Mouse (Mus musculus): ENCODE measurements around the gene Gm10642. TPM values are rescaled to one million over a fixed set of nuclear protein-coding genes. Genes with fewer than 3 reads are reported as not detected.

Gm10642 gene
- polyA plus RNA-seq, 1 experiment from 2014 or later = 0.45 TPM

- no peaks in the 10 kb centered on the region for H3K27me3 ChIP-seq (ENCODE audit: control insufficient read depth, insufficient read depth, low read length)
- H3K4me2 ChIP-seq (ENCODE audit: low read length) = no peak overlapping the region
- WGBS = 76% methylated on average over 3 of the region's 3 CpGs
- H3K9ac ChIP-seq (ENCODE audit: low read length) = no peak overlapping the region
- H3K4me3 ChIP-seq (ENCODE audit: control insufficient read depth in 1 of 2, insufficient read depth in 1 of 2, low read depth in 1 of 2, low read length in 2 of 2) = no peak overlapping the region
- H3K4me1 ChIP-seq (ENCODE audit: control insufficient read depth in 2 of 2, insufficient read depth in 2 of 2, low read length in 2 of 2) = peaks cover 2 to 44% of the 10 kb centered on the region in 2 experiments; a peak in 3 of 4 replicates
- no peak for ATAC-seq (ENCODE audit: insufficient number of reproducible peaks, insufficient read depth, low FRiP score, low read depth)
- H3K9me3 ChIP-seq (ENCODE audit: control insufficient read depth, low read length) = no peaks in the 10 kb centered on the region
- no peaks in the 10 kb centered on the region for H3K36me3 ChIP-seq (ENCODE audit: control insufficient read depth, insufficient read depth, low read length)
- H3K27ac ChIP-seq (replicated peaks in 1 of 2; ENCODE audit: control insufficient read depth in 1 of 2, insufficient read depth in 1 of 2, low read depth in 2 of 2, low read length in 2 of 2) = no peak overlapping the region
Measured at GRCm38 (mm10) chr9:70689926-70690325, 33.9 kb downstream of the Gm10642 start.

GRCm38 (mm10) chr9:70690579-70690978 lies 34.5 kb downstream of the Gm10642 start:
- H3K4me2 ChIP-seq (ENCODE audit: low read length) = no peak overlapping the region
- no peak for ATAC-seq (ENCODE audit: insufficient number of reproducible peaks, insufficient read depth, low FRiP score, low read depth)
- no peak overlapping the region for H3K4me3 ChIP-seq (ENCODE audit: control insufficient read depth in 1 of 2, insufficient read depth in 1 of 2, low read depth in 1 of 2, low read length in 2 of 2)
- H3K9ac ChIP-seq (ENCODE audit: low read length) = no peak overlapping the region
- peaks cover 2 to 38% of the 10 kb centered on the region in 2 experiments; a peak in 3 of 4 replicates for H3K4me1 ChIP-seq (ENCODE audit: control insufficient read depth in 2 of 2, insufficient read depth in 2 of 2, low read length in 2 of 2)
- no peaks in the 10 kb centered on the region for H3K9me3 ChIP-seq (ENCODE audit: control insufficient read depth, low read length)
- H3K36me3 ChIP-seq (ENCODE audit: control insufficient read depth, insufficient read depth, low read length) = no peaks in the 10 kb centered on the region
- H3K27ac ChIP-seq (replicated peaks in 1 of 2; ENCODE audit: control insufficient read depth in 1 of 2, insufficient read depth in 1 of 2, low read depth in 2 of 2, low read length in 2 of 2) = no peak overlapping the region
- no peaks in the 10 kb centered on the region for H3K27me3 ChIP-seq (ENCODE audit: control insufficient read depth, insufficient read depth, low read length)

GRCm38 (mm10) chr9:70691772-70692693 lies 36.0 kb downstream of the Gm10642 start:
- ATAC-seq (ENCODE audit: insufficient number of reproducible peaks, insufficient read depth, low FRiP score, low read depth) = no peak
- no peak overlapping the region for H3K9ac ChIP-seq (ENCODE audit: low read length)
- no peak overlapping the region for H3K4me2 ChIP-seq (ENCODE audit: low read length)
- H3K27ac ChIP-seq (replicated peaks in 1 of 2; ENCODE audit: control insufficient read depth in 1 of 2, insufficient read depth in 1 of 2, low read depth in 2 of 2, low read length in 2 of 2) = no peak overlapping the region
- H3K4me3 ChIP-seq (ENCODE audit: control insufficient read depth in 1 of 2, insufficient read depth in 1 of 2, low read depth in 1 of 2, low read length in 2 of 2) = no peak overlapping the region
- no peaks in the 10 kb centered on the region for H3K9me3 ChIP-seq (ENCODE audit: control insufficient read depth, low read length)
- 40% methylated on average over 2 of the region's 2 CpGs for WGBS
- H3K36me3 ChIP-seq (ENCODE audit: control insufficient read depth, insufficient read depth, low read length) = no peaks in the 10 kb centered on the region
- peaks cover 2 to 31% of the 10 kb centered on the region in 2 experiments; a peak in 3 of 4 replicates for H3K4me1 ChIP-seq (ENCODE audit: control insufficient read depth in 2 of 2, insufficient read depth in 2 of 2, low read length in 2 of 2)
- no peaks in the 10 kb centered on the region for H3K27me3 ChIP-seq (ENCODE audit: control insufficient read depth, insufficient read depth, low read length)

GRCm38 (mm10) chr9:70695723-70696122 lies 39.7 kb downstream of the Gm10642 start:
- Histone ChIP-seq H3K36me3 (ENCODE audit: control insufficient read depth, insufficient read depth, low read length) (no peaks in the 10 kb centered on the region), H3K27me3 (ENCODE audit: control insufficient read depth, insufficient read depth, low read length) (no peaks in the 10 kb centered on the region), H3K27ac (replicated peaks in 1 of 2; ENCODE audit: control insufficient read depth in 1 of 2, insufficient read depth in 1 of 2, low read depth in 2 of 2, low read length in 2 of 2) (no peak overlapping the region), H3K4me3 (ENCODE audit: control insufficient read depth in 1 of 2, insufficient read depth in 1 of 2, low read depth in 1 of 2, low read length in 2 of 2) (no peak overlapping the region), H3K9me3 (ENCODE audit: control insufficient read depth, low read length) (no peaks in the 10 kb centered on the region), H3K4me2 (ENCODE audit: low read length) (no peak overlapping the region), H3K9ac (ENCODE audit: low read length) (no peak overlapping the region), H3K4me1 (ENCODE audit: control insufficient read depth in 2 of 2, insufficient read depth in 2 of 2, low read length in 2 of 2) (peaks cover 2 to 13% of the 10 kb centered on the region in 2 experiments; a peak in 3 of 4 replicates)
- WGBS = 85% methylated on average over 2 of the region's 2 CpGs
- ATAC-seq (ENCODE audit: insufficient number of reproducible peaks, insufficient read depth, low FRiP score, low read depth) = no peak

GRCm38 (mm10) chr9:70698090-70698489 lies 42.0 kb downstream of the Gm10642 start:
- Histone ChIP-seq H3K36me3 (ENCODE audit: control insufficient read depth, insufficient read depth, low read length) (no peaks in the 10 kb centered on the region), H3K4me3 (ENCODE audit: control insufficient read depth in 1 of 2, insufficient read depth in 1 of 2, low read depth in 1 of 2, low read length in 2 of 2) (no peak overlapping the region), H3K27ac (replicated peaks in 1 of 2; ENCODE audit: control insufficient read depth in 1 of 2, insufficient read depth in 1 of 2, low read depth in 2 of 2, low read length in 2 of 2) (no peak overlapping the region), H3K9me3 (ENCODE audit: control insufficient read depth, low read length) (no peaks in the 10 kb centered on the region), H3K4me2 (ENCODE audit: low read length) (no peak overlapping the region), H3K27me3 (ENCODE audit: control insufficient read depth, insufficient read depth, low read length) (no peaks in the 10 kb centered on the region), H3K4me1 (ENCODE audit: control insufficient read depth in 2 of 2, insufficient read depth in 2 of 2, low read length in 2 of 2) (no peaks in the 10 kb centered on the region), H3K9ac (ENCODE audit: low read length) (no peak overlapping the region)
- 78% methylated on average over 1 of the region's 1 CpGs for WGBS
- ATAC-seq (ENCODE audit: insufficient number of reproducible peaks, insufficient read depth, low FRiP score, low read depth) = no peak

GRCm38 (mm10) chr9:70703597-70704203 lies 47.6 kb downstream of the Gm10642 start:
- Histone ChIP-seq H3K4me3 (ENCODE audit: control insufficient read depth in 1 of 2, insufficient read depth in 1 of 2, low read depth in 1 of 2, low read length in 2 of 2) (no peak overlapping the region), H3K4me2 (ENCODE audit: low read length) (no peak overlapping the region), H3K27ac (replicated peaks in 1 of 2; ENCODE audit: control insufficient read depth in 1 of 2, insufficient read depth in 1 of 2, low read depth in 2 of 2, low read length in 2 of 2) (no peak overlapping the region), H3K9ac (ENCODE audit: low read length) (no peak overlapping the region), H3K36me3 (ENCODE audit: control insufficient read depth, insufficient read depth, low read length) (peaks cover 26% of the 10 kb centered on the region), H3K4me1 (ENCODE audit: control insufficient read depth in 2 of 2, insufficient read depth in 2 of 2, low read length in 2 of 2) (no peaks in the 10 kb centered on the region), H3K27me3 (ENCODE audit: control insufficient read depth, insufficient read depth, low read length) (no peaks in the 10 kb centered on the region), H3K9me3 (ENCODE audit: control insufficient read depth, low read length) (no peaks in the 10 kb centered on the region)
- no peak for ATAC-seq (ENCODE audit: insufficient number of reproducible peaks, insufficient read depth, low FRiP score, low read depth)
- 90% methylated on average over 5 of the region's 5 CpGs for whole genome bisulfite sequencing

- ATAC-seq (ENCODE audit: insufficient number of reproducible peaks, insufficient read depth, low FRiP score, low read depth) = no peak
- WGBS = 94% methylated on average over 1 of the region's 1 CpGs
- no peaks in the 10 kb centered on the region for H3K9me3 ChIP-seq (ENCODE audit: control insufficient read depth, low read length)
- peaks cover 26% of the 10 kb centered on the region for H3K36me3 ChIP-seq (ENCODE audit: control insufficient read depth, insufficient read depth, low read length)
- H3K4me3 ChIP-seq (ENCODE audit: control insufficient read depth in 1 of 2, insufficient read depth in 1 of 2, low read depth in 1 of 2, low read length in 2 of 2) = no peak overlapping the region
- H3K4me2 ChIP-seq (ENCODE audit: low read length) = no peak overlapping the region
- H3K27ac ChIP-seq (replicated peaks in 1 of 2; ENCODE audit: control insufficient read depth in 1 of 2, insufficient read depth in 1 of 2, low read depth in 2 of 2, low read length in 2 of 2) = no peak overlapping the region
- no peaks in the 10 kb centered on the region for H3K27me3 ChIP-seq (ENCODE audit: control insufficient read depth, insufficient read depth, low read length)
- no peaks in the 10 kb centered on the region for H3K4me1 ChIP-seq (ENCODE audit: control insufficient read depth in 2 of 2, insufficient read depth in 2 of 2, low read length in 2 of 2)
- H3K9ac ChIP-seq (ENCODE audit: low read length) = no peak overlapping the region
Measured at GRCm38 (mm10) chr9:70706444-70706843, 50.4 kb downstream of the Gm10642 start.
